In the genomic region with DNA sequence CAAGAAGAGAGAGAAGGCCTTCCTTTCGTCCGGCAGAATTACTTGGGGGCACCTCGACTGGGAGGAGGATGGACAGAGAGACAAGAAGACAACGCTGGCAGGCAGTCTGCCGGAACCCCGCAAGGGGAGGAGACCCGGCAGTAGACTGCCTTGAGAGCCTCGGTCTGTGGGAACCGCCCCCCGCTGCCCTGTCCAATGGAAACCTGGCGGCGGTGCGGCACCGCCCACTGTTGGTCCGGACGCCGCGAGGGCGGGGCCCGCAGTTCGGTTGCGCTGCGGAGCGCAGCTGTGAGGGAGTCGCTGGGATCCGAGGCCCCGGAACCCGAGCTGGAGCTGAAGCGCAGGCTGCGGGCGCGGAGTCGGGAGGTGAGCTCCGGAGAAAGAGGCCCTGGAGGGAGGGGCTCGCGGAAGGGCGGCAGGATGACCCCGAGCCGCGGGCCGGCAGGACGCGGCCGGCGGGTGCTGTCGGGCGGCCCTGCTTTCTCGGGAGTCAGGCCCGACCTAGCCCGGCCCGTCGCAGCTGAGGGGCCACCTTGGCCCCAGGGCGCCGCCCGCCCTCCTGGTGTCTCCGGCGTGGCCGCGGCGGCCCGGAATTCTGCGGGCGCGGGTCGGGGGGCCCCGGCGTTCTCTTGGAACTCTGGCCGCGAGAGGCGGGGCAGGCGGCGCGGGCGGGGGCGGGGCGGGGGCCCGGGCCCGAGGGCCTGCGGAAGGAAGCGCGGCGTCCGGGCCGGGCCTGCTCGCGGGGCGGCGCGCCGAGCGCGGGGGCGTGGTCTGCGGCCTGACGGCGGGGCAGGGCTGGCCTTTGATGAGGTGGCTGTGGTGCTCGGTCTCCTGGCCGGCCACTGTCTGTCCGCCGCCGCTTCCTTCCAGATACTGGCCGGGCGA, we compare ENCODE assay signal across 8 mouse cellular contexts. TPM values are rescaled to one million over a fixed set of nuclear protein-coding genes. Genes with fewer than 3 reads are reported as not detected.
DNase-seq lines count a peak whose midpoint lies in the region; ATAC-seq and TF ChIP-seq lines count a peak whose summit lies in the region.

A gene (plus strand): TSS at position 228 of the 885 bp plus-strand sequence.
A gene (minus strand): TSS at position 596 of the 885 bp plus-strand sequence.

- TF ChIP-seq CTCF in bone marrow, adult 2 months (IDR thresholded peaks at IDR 0.05; ENCODE audit: control insufficient read depth, insufficient read depth, low read length), result no peak
- no peak for TF ChIP-seq CTCF in spleen, adult 2 months (IDR thresholded peaks at IDR 0.05; ENCODE audit: extremely low read depth, insufficient read depth, insufficient read length, insufficient replicate concordance)

- peak; percentile 98 for DNase-seq in A20 (ENCODE audit: low read depth, low spot score)
- peak; percentile 98 for DNase-seq in embryonic facial prominence, embryonic 14.5 days (ENCODE audit: low spot score)
- DNase-seq in heart, adult 8-10 months (ENCODE audit: low spot score), result peak; percentile 94
- peak; percentile 97 for DNase-seq in kidney, adult 9 months
- DNase-seq in limb, embryonic 14.5 days (ENCODE audit: low spot score), result peak; percentile 97
- DNase-seq in spleen, adult 2 months (ENCODE audit: low read depth in 1 of 2, low spot score in 2 of 2), result peak; percentile 88 to 95

- peak; percentile 99 for ATAC-seq in embryonic facial prominence, embryonic 14.5 days (ENCODE audit: low read depth)
- ATAC-seq in limb, embryonic 14.5 days (ENCODE audit: low FRiP score, low read depth), result peak; percentile 99
- ATAC-seq in midbrain, embryonic 16.5 days, result peak; percentile 99

- H3K4me2 ChIP-seq in embryonic facial prominence, embryonic 14.5 days (ENCODE audit: low read depth, low read length), result peak within 1 kb of the TSS; percentile 65
- peak within 1 kb of the TSS; percentile 77 for H3K4me2 ChIP-seq in limb, embryonic 14.5 days (replicated peaks; ENCODE audit: low read depth, low read length, severe bottlenecking)
- H3K4me2 ChIP-seq in midbrain, embryonic 16.5 days (ENCODE audit: low read length), result peak within 1 kb of the TSS; percentile 80

- peaks cover 23% of the 10 kb centered on the region for H3K36me3 ChIP-seq in embryonic facial prominence, embryonic 14.5 days (ENCODE audit: control insufficient read depth, insufficient read depth, low read length)
- peaks cover 24% of the 10 kb centered on the region for H3K36me3 ChIP-seq in limb, embryonic 14.5 days (ENCODE audit: control insufficient read depth, insufficient read depth, low read length)
- peaks cover 21% of the 10 kb centered on the region for H3K36me3 ChIP-seq in midbrain, embryonic 16.5 days (ENCODE audit: control insufficient read depth, insufficient read depth, low read length)
- H3K36me3 ChIP-seq in spleen, adult 2 months (ENCODE audit: control insufficient read depth, insufficient read depth, low read length), result peaks cover 15% of the 10 kb centered on the region

- H3K4me3 ChIP-seq in bone marrow, adult 2 months (replicated peaks; ENCODE audit: control insufficient read depth, low read depth, low read length), result peak within 1 kb of the TSS; percentile 89
- H3K4me3 ChIP-seq in embryonic facial prominence, embryonic 14.5 days (ENCODE audit: low read depth, low read length), result peak within 1 kb of the TSS; percentile 88
- H3K4me3 ChIP-seq in limb, embryonic 14.5 days (replicated peaks; ENCODE audit: low read length), result peak within 1 kb of the TSS; percentile 99
- H3K4me3 ChIP-seq in midbrain, embryonic 16.5 days (ENCODE audit: low read depth, low read length), result peak within 1 kb of the TSS; percentile 92
- peak within 1 kb of the TSS; percentile 90 for H3K4me3 ChIP-seq in spleen, adult 2 months (ENCODE audit: extremely low read depth, insufficient read depth, insufficient read length)

- H3K9ac ChIP-seq in embryonic facial prominence, embryonic 14.5 days (ENCODE audit: low read depth, low read length), result peak within 1 kb of the TSS; percentile 98
- H3K9ac ChIP-seq in limb, embryonic 14.5 days (ENCODE audit: low read depth, low read length, severe bottlenecking), result peak within 1 kb of the TSS; percentile 96
- H3K9ac ChIP-seq in midbrain, embryonic 16.5 days (ENCODE audit: low read depth, low read length), result peak within 1 kb of the TSS; percentile 93

- peak within 1 kb of the TSS; percentile 99 for H3K27ac ChIP-seq in bone marrow, adult 2 months (ENCODE audit: control insufficient read depth, insufficient read depth, low read depth, low read length, poor library complexity)
- H3K27ac ChIP-seq in embryonic facial prominence, embryonic 14.5 days (replicated peaks; ENCODE audit: low read depth, low read length), result peak within 1 kb of the TSS; percentile 98
- peak within 1 kb of the TSS; percentile 97 for H3K27ac ChIP-seq in limb, embryonic 14.5 days (replicated peaks; ENCODE audit: low read depth, low read length)
- peak within 1 kb of the TSS; percentile 97 for H3K27ac ChIP-seq in midbrain, embryonic 16.5 days (ENCODE audit: low read length)
- peak within 1 kb of the TSS; percentile 95 for H3K27ac ChIP-seq in spleen, adult 2 months (ENCODE audit: insufficient read depth, low read length)

- 0 out of 2 replicates have a peak, but pooled peaks cover 6% of the 10 kb centered on the region for H3K9me3 ChIP-seq in embryonic facial prominence, embryonic 14.5 days (ENCODE audit: control insufficient read depth, low read length)
- no peaks in the 10 kb centered on the region for H3K9me3 ChIP-seq in limb, embryonic 14.5 days (ENCODE audit: control insufficient read depth, low read length)
- no peaks in the 10 kb centered on the region; the same call in 1 of the 2 replicates for H3K9me3 ChIP-seq in midbrain, embryonic 16.5 days (replicated peaks; ENCODE audit: control insufficient read depth, low read length, poor library complexity, severe bottlenecking)

- no peaks in the 10 kb centered on the region for H3K4me1 ChIP-seq in bone marrow, adult 2 months (ENCODE audit: control insufficient read depth, insufficient read depth, low read length)
- H3K4me1 ChIP-seq in embryonic facial prominence, embryonic 14.5 days (ENCODE audit: control insufficient read depth, insufficient read depth, low read length), result peaks cover 3% of the 10 kb centered on the region; the same call in 1 of the 2 replicates
- H3K4me1 ChIP-seq in limb, embryonic 14.5 days (ENCODE audit: control insufficient read depth, insufficient read depth, low read length), result peaks cover 5% of the 10 kb centered on the region
- peaks cover 8% of the 10 kb centered on the region for H3K4me1 ChIP-seq in midbrain, embryonic 16.5 days (ENCODE audit: control insufficient read depth, insufficient read depth, low read length)
- H3K4me1 ChIP-seq in spleen, adult 2 months (ENCODE audit: control insufficient read depth, insufficient read depth, insufficient read length), result 0 out of 2 replicates have a peak, but pooled peaks cover 2% of the 10 kb centered on the region

- no peaks in the 10 kb centered on the region for H3K27me3 ChIP-seq in embryonic facial prominence, embryonic 14.5 days (replicated peaks; ENCODE audit: control insufficient read depth, insufficient read depth, low read length)
- H3K27me3 ChIP-seq in limb, embryonic 14.5 days (ENCODE audit: control insufficient read depth, insufficient read depth, low read length), result no peaks in the 10 kb centered on the region
- H3K27me3 ChIP-seq in midbrain, embryonic 16.5 days (ENCODE audit: control insufficient read depth, insufficient read depth, low read depth, low read length), result no peaks in the 10 kb centered on the region
- H3K27me3 ChIP-seq in spleen, adult 2 months (ENCODE audit: control insufficient read depth, insufficient read depth, low read length), result no peaks in the 10 kb centered on the region

- TF ChIP-seq POLR2A in bone marrow, adult 2 months (IDR thresholded peaks at IDR 0.05; ENCODE audit: borderline replicate concordance, control insufficient read depth, low read depth, low read length), result peak; percentile 92; the same call in 1 of the 2 replicates
- TF ChIP-seq POLR2A in limb, embryonic 14.5 days (IDR thresholded peaks at IDR 0.05; ENCODE audit: borderline replicate concordance, extremely low read depth, insufficient read depth, insufficient read length), result peak; percentile 94
- peak; percentile 87 for TF ChIP-seq POLR2A in spleen, adult 2 months (IDR thresholded peaks at IDR 0.05; ENCODE audit: low read depth, low read length)

- WGBS in bone marrow, adult 2 months, result 1% methylated on average over 101 of the region's 103 CpGs
- whole genome bisulfite sequencing in embryonic facial prominence, embryonic 14.5 days, result 1% methylated on average over 29 of the region's 103 CpGs
- under 1% methylated on average over 59 of the region's 103 CpGs for WGBS in limb, embryonic 14.5 days
- WGBS in midbrain, embryonic 16.5 days, result 0% methylated on average over 66 of the region's 103 CpGs
- under 1% methylated on average over 93 of the region's 103 CpGs for WGBS in spleen, adult 2 months

RNA-seq across cellular contexts. Expression of the first gene that starts in this region (rescaled TPM):
- 51.1 and 93.7 TPM in 2 replicates for polyA plus RNA-seq in bone marrow, adult 2 months (2011; ENCODE audit: insufficient read depth, insufficient read length, low replicate concordance, missing spikeins)
- 157 and 172 TPM in 2 replicates for polyA plus RNA-seq in embryonic facial prominence, embryonic 14.5 days (2014; fragmentation: Nextera tagmentation; extraction: Ambion mirVana)
- 10 to 100 TPM; 75.9 to 87.9 (median 81.8) TPM for total RNA-seq in heart, adult 8-10 months (2022)
- polyA plus RNA-seq in limb, embryonic 14.5 days (2012; rRNA removed), result 161 and 181 TPM in 2 replicates
- 157 and 166 TPM in 2 replicates for polyA plus RNA-seq in limb, embryonic 14.5 days (2014; fragmentation: Nextera tagmentation; extraction: Ambion mirVana)
- 156 and 165 TPM in 2 replicates for polyA plus RNA-seq in midbrain, embryonic 16.5 days (2015; fragmentation: Nextera tagmentation; extraction: Ambion mirVana)
- 148 and 199 TPM in 2 replicates for polyA plus RNA-seq in spleen, adult 2 months (2012; rRNA removed)

RNA-seq across cellular contexts. Expression of the second gene that starts in this region (rescaled TPM):
- polyA plus RNA-seq in bone marrow, adult 2 months (2011; ENCODE audit: insufficient read depth, insufficient read length, low replicate concordance, missing spikeins), result not detected in 2 replicates
- polyA plus RNA-seq in embryonic facial prominence, embryonic 14.5 days (2014; fragmentation: Nextera tagmentation; extraction: Ambion mirVana), result 0.68 and 0.83 TPM in 2 replicates
- under 1 TPM in 2 of 4 experiments, not detected in 2; 0.72 to 0.87 TPM for total RNA-seq in heart, adult 8-10 months (2022)
- polyA plus RNA-seq in limb, embryonic 14.5 days (2012; rRNA removed), result 0.15 TPM in 1 of 2 replicates, not detected in the other
- polyA plus RNA-seq in limb, embryonic 14.5 days (2014; fragmentation: Nextera tagmentation; extraction: Ambion mirVana), result 0.40 TPM in 1 of 2 replicates, not detected in the other
- 0.62 and 0.71 TPM in 2 replicates for polyA plus RNA-seq in midbrain, embryonic 16.5 days (2015; fragmentation: Nextera tagmentation; extraction: Ambion mirVana)
- polyA plus RNA-seq in spleen, adult 2 months (2012; rRNA removed), result 0.27 and 0.29 TPM in 2 replicates

Comparison
In these comparisons a context has a peak if more than half of its experiments do, and no peak if none do; other contexts are left out.
1. Peak in every context shown above with its lines: DNase-seq, ATAC-seq, H3K4me3 ChIP-seq and H3K27ac ChIP-seq.